Mouse (Mus musculus) MEL (cell line): ENCODE data around the gene Hmga1.

Source experiments
- CHD1 ChIP-seq: IDR thresholded peaks from 2 replicates; pipeline ENCODE4 v1.6.1; 2012; ENCODE audit warnings: low read depth, mild to moderate bottlenecking, inconsistent platforms, low read length, improper control_type of control experiment
- CTCF ChIP-seq, 3 experiments: IDR thresholded peaks in 2 of 3; conservative IDR thresholded peaks in 1 of 3; 2 replicates each; pipeline ENCODE4 v1.5.1; 2011 to 2012; ENCODE audit warnings: low read length in 3 of 3, low read depth in 2 of 3, mild to moderate bottlenecking in 2 of 3, improper control_type of control experiment in 1 of 3, inconsistent platforms in 1 of 3, mixed read lengths in 1 of 3, moderate library complexity in 1 of 3; ENCODE audit not compliant: control insufficient read depth in 1 of 3, insufficient read depth in 1 of 3, poor library complexity in 1 of 3, severe bottlenecking in 1 of 3
- GATA1 ChIP-seq: IDR thresholded peaks from 2 replicates; pipeline ENCODE4 v1.6.1; 2011; ENCODE audit warnings: low read depth, low read length, improper control_type of control experiment
- HCFC1 ChIP-seq: IDR thresholded peaks from 2 replicates; pipeline ENCODE4 v1.6.1; 2012; ENCODE audit warnings: low read depth, mild to moderate bottlenecking, inconsistent platforms, low read length, improper control_type of control experiment, moderate library complexity
- MAFK ChIP-seq: IDR thresholded peaks from 2 replicates; pipeline ENCODE4 v1.6.1; 2011; ENCODE audit warnings: low read depth, mild to moderate bottlenecking, low read length, improper control_type of control experiment, borderline replicate concordance
- MEF2A ChIP-seq: IDR thresholded peaks from 2 replicates; pipeline ENCODE4 v1.6.1; 2014; ENCODE audit warnings: low read depth, mild to moderate bottlenecking, inconsistent platforms, low read length, improper control_type of control experiment; ENCODE audit not compliant: poor library complexity, insufficient replicate concordance, severe bottlenecking; ENCODE audit errors: extremely low read depth
- POLR2A ChIP-seq, 2 experiments: IDR thresholded peaks; 2 replicates each; pipeline ENCODE4 v1.6.1; 2011 to 2012; ENCODE audit warnings: low read length in 2 of 2, mild to moderate bottlenecking in 2 of 2, control low read depth in 1 of 2, improper control_type of control experiment in 1 of 2, low read depth in 1 of 2, moderate library complexity in 1 of 2; ENCODE audit not compliant: control insufficient read depth in 1 of 2, insufficient read depth in 1 of 2, poor library complexity in 1 of 2
- RCOR1 ChIP-seq: IDR thresholded peaks from 2 replicates; pipeline ENCODE4 v1.6.1; 2012; ENCODE audit warnings: low read depth, mild to moderate bottlenecking, inconsistent platforms, low read length, improper control_type of control experiment
- ZC3H11A ChIP-seq: IDR thresholded peaks from 2 replicates; pipeline ENCODE4 v1.6.1; 2012; ENCODE audit warnings: low read depth, mild to moderate bottlenecking, inconsistent platforms, low read length, improper control_type of control experiment

GRCm38 (mm10) chr17:27541984-27542383 is 14.3 kb upstream of the Hmga1 start:
- no peak for TF ChIP-seq GATA1
- TF ChIP-seq POLR2A (IDR thresholded peaks at IDR 0.05; ENCODE audit: control insufficient read depth in 1 of 2, insufficient read depth in 1 of 2, low read depth in 1 of 2, low read length in 2 of 2, poor library complexity in 1 of 2) = no peak
- TF ChIP-seq MAFK = no peak
- no peak for TF ChIP-seq HCFC1
- TF ChIP-seq ZC3H11A = no peak
- no peak for TF ChIP-seq CHD1
- no peak for TF ChIP-seq CTCF (IDR thresholded peaks at IDR 0.05 in 2 of 3, conservative IDR thresholded peaks at IDR 0.05 in 1 of 3; ENCODE audit: control insufficient read depth in 1 of 3, insufficient read depth in 1 of 3, low read depth in 2 of 3, low read length in 3 of 3, poor library complexity in 1 of 3, severe bottlenecking in 1 of 3)
- TF ChIP-seq RCOR1 = no peak
- TF ChIP-seq MEF2A = no peak
